Mouse (Mus musculus) ES-Bruce4 (cell line): ENCODE measurements at regions not wholly inside any gene's neighbourhood (a gene's known extent, or its start where the extent isn't known, plus 50 kb on each side); places are given as distances from the start of the nearest gene placed in this dataset.
A peak's percentile ranks its signal among the peaks of the same experiment; 100 is the strongest.

Experiments
- H3K27ac ChIP-seq: 2 replicates; pipeline ENCODE4 v1.5.1; 2012; ENCODE audit warnings: low read length, inconsistent platforms; ENCODE audit not compliant: insufficient read depth
- H3K27me3 ChIP-seq: 2 replicates; pipeline ENCODE4 v1.6.1; 2012; ENCODE audit warnings: mild to moderate bottlenecking, low read length, inconsistent platforms; ENCODE audit not compliant: control insufficient read depth, poor library complexity, insufficient read depth, severe bottlenecking
- H3K36me3 ChIP-seq: 2 replicates; pipeline ENCODE4 v1.6.1; 2012; ENCODE audit warnings: inconsistent platforms, mild to moderate bottlenecking, low read length, moderate library complexity; ENCODE audit not compliant: control insufficient read depth, poor library complexity, insufficient read depth, severe bottlenecking
- H3K4me1 ChIP-seq: one replicate; pipeline ENCODE4 v1.8.1; 2011; ENCODE audit warnings: low read length; ENCODE audit not compliant: control insufficient read depth, insufficient read depth
- H3K4me3 ChIP-seq: 2 replicates; pipeline ENCODE4 v1.5.1; 2011; ENCODE audit warnings: low read depth, mild to moderate bottlenecking, low read length
- H3K9ac ChIP-seq: 2 replicates; pipeline ENCODE4 v1.6.1; 2012; ENCODE audit warnings: low read depth, mild to moderate bottlenecking, inconsistent platforms; ENCODE audit not compliant: poor library complexity, severe bottlenecking
- H3K9me3 ChIP-seq: replicated peaks from 2 replicates; pipeline ENCODE4 v1.6.1; 2012; ENCODE audit warnings: mild to moderate bottlenecking, low read length, inconsistent platforms; ENCODE audit not compliant: control insufficient read depth, poor library complexity, insufficient read depth, severe bottlenecking
- CTCF ChIP-seq: IDR thresholded peaks from one replicate; pipeline ENCODE4 v1.8.1; 2011; ENCODE audit warnings: low read depth, low read length
- EP300 ChIP-seq: IDR thresholded peaks from 2 replicates; pipeline ENCODE4 v1.6.1; 2011; ENCODE audit warnings: low read depth, low read length; ENCODE audit not compliant: insufficient read depth
- POLR2A ChIP-seq: IDR thresholded peaks from one replicate; pipeline ENCODE4 v1.8.1; 2011; ENCODE audit warnings: low read length; ENCODE audit not compliant: insufficient read depth

- no peak overlapping the region for H3K9ac ChIP-seq
- H3K9me3 ChIP-seq: no peaks in the 10 kb centered on the region
- H3K4me1 ChIP-seq: no peaks in the 10 kb centered on the region
- H3K36me3 ChIP-seq: no peaks in the 10 kb centered on the region
- TF ChIP-seq POLR2A (no peak), CTCF (no peak), EP300 (no peak)
- H3K27ac ChIP-seq: no peak overlapping the region
- H3K4me3 ChIP-seq: no peak overlapping the region
- no peaks in the 10 kb centered on the region for H3K27me3 ChIP-seq
Observed at GRCm38 (mm10) chr1:90268131-90268691, 64.4 kb downstream of the Ackr3 start.

GRCm38 (mm10) chr1:90268951-90269350 lies 65.2 kb downstream of the Ackr3 start:
- H3K36me3 ChIP-seq: no peaks in the 10 kb centered on the region
- no peak overlapping the region for H3K9ac ChIP-seq
- TF ChIP-seq POLR2A (no peak), EP300 (no peak), CTCF (no peak)
- H3K27ac ChIP-seq: no peak overlapping the region
- H3K9me3 ChIP-seq: no peaks in the 10 kb centered on the region
- no peaks in the 10 kb centered on the region for H3K27me3 ChIP-seq
- no peak overlapping the region for H3K4me3 ChIP-seq
- no peaks in the 10 kb centered on the region for H3K4me1 ChIP-seq

DNA sequence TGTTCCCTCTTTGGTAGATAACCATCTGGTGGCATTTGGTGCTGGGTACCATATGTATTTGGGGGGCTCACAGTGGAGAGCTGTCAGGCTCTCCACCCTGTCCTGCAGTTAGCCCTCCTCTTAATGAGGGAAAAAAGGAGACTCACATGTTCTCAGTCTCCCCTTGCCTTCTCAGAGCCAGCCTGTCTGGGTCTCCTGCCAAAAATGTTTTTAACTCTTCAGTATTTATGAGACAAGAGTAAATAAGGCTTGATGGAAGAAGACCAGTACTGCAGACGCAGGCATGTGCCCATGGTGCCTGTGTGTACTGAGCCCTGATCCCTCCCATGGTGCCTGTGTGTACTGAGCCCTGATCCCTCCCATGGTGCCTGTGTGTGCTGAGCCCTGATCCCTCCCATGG lies 66.1 kb downstream of the Ackr3 start:
- Histone ChIP-seq H3K27me3 (no peaks in the 10 kb centered on the region), H3K4me3 (no peak overlapping the region), H3K27ac (no peak overlapping the region), H3K9me3 (no peaks in the 10 kb centered on the region), H3K4me1 (no peaks in the 10 kb centered on the region), H3K9ac (no peak overlapping the region), H3K36me3 (no peaks in the 10 kb centered on the region)
- TF ChIP-seq CTCF: no peak
- no peak for TF ChIP-seq EP300
- no peak for TF ChIP-seq POLR2A

DNA sequence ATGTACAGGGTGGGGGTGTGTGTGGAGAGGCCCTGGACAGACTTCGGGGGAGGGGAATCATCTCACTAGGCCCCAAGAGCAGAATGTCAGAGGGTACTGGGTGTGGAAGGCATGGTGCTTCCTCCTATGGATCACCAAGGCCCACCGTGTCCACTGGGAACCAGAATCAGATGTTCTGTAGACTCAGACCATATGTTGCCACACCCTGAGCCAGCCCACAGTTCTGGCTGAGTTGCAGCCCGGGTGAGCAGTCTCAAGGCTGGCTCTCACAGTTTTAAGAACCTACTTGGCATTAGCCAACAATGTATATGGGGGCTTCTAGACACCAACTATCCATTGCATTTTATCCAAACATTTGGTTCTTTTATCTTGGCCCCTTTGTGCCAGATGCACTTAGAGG lies 67.5 kb downstream of the Ackr3 start:
- H3K4me3 ChIP-seq: no peak overlapping the region
- no peaks in the 10 kb centered on the region for H3K36me3 ChIP-seq
- H3K9ac ChIP-seq: no peak overlapping the region
- no peak overlapping the region for H3K27ac ChIP-seq
- no peak for TF ChIP-seq CTCF
- no peak for TF ChIP-seq POLR2A
- TF ChIP-seq EP300: no peak
- no peaks in the 10 kb centered on the region for H3K9me3 ChIP-seq
- peaks cover 4% of the 10 kb centered on the region for H3K4me1 ChIP-seq
- H3K27me3 ChIP-seq: no peaks in the 10 kb centered on the region

DNA sequence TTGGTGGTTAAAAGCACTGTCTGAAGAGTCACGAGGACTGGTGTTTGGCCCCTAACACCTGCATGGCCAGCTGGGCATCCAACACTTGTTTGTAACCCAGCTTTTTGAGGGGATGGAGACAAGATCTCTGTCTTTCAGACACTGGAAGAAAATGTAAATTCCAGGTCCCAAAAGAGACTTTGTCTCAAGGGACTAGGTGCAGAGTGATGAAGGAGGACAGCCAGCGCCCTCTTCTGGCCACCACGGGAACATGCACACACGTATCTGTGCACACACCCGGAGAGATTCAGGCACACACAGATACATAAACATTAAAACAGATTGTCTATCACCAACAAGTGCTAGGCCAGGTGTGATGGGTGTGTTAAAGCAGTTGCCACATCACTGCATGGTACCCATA lies 68.6 kb downstream of the Ackr3 start:
- H3K9ac ChIP-seq: no peak overlapping the region
- peaks cover 4% of the 10 kb centered on the region for H3K4me1 ChIP-seq
- no peaks in the 10 kb centered on the region for H3K36me3 ChIP-seq
- no peaks in the 10 kb centered on the region for H3K9me3 ChIP-seq
- H3K4me3 ChIP-seq: no peak overlapping the region
- no peak overlapping the region for H3K27ac ChIP-seq
- TF ChIP-seq POLR2A: no peak
- peak; percentile 50 for TF ChIP-seq CTCF
- TF ChIP-seq EP300: no peak
- no peaks in the 10 kb centered on the region for H3K27me3 ChIP-seq

DNA sequence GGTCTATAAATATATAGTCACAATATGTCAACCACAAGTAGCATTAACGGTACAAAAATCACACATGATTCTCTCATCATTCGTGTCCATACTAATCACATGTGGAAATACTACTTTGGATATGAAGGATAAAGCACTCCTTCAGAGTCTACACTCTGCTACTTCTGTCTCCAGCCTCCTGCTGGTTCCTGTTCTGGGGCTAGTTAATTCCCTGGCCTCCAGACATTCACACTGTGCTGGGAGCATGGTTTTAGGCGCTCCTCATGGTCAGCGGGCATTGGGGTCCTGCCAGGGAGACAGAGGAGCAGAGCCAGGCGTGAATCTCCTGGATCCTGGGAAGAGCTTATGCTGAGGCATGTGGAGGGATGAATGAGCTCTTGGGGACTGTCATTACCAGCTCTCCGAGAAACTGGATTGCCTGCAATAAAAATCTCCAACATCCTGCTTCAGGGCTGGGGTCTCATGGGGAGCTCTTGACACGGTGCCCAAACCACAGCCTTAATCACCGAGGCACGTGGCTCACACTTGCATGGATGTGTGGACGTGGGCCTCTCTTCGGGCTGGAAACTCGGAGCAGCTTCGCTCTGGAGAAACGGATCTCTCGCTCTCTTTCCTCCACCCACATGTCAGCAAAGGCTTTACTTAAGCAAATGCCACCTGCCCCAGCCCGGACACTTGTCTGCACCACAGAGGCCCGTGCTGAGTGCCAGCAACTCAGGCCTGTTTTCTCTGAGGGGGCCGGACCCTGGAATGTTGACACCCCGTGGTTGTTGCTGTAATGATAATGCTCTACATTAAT lies 69.2 kb downstream of the Ackr3 start:
- no peak overlapping the region for H3K9ac ChIP-seq
- TF ChIP-seq EP300 (no peak), POLR2A (no peak), CTCF (no peak)
- H3K27ac ChIP-seq: no peak overlapping the region

More for the DNA sequence above, 69.2 kb downstream of the Ackr3 start:
- Histone ChIP-seq H3K36me3 (no peaks in the 10 kb centered on the region), H3K9me3 (no peaks in the 10 kb centered on the region), H3K27me3 (no peaks in the 10 kb centered on the region), H3K4me3 (no peak overlapping the region), H3K4me1 (peaks cover 4% of the 10 kb centered on the region)
